Mouse (Mus musculus): ENCODE results near the gene Asb18. TPM values are rescaled to one million over a fixed set of nuclear protein-coding genes. Genes with fewer than 3 reads are reported as not detected.

Asb18 gene
- total RNA-seq, 2 experiments from 2014 or later: 0.84 to 0.98 TPM

- DNase-seq (ENCODE audit: low spot score in 2 of 2): no peak
Observed at GRCm38 (mm10) chr1:89934316-89935260, 79.9 kb downstream of the Asb18 start.

- no peak for DNase-seq (ENCODE audit: low spot score in 2 of 2)
Observed at GRCm38 (mm10) chr1:89933786-89934185, 80.7 kb downstream of the Asb18 start.

DNA sequence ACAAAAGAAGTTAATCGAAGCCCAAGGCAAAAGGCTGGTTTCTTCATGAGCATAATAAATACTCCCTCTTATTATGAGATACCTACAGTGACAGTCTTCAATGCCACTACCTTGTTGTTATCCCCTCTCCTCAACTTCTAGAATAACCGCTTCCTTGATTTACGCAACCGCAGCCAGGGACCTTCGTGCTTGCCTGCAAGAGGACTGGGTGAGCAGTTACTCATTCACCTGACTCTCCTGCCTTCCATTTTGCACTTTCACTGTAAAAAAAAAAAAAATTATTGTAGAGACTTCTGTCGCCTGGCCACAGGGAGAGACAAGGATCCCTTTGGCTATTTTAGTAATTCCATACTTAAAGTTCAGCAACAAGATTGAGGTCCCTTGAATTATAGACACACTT is 81.4 kb downstream of the Asb18 start:
- DNase-seq (ENCODE audit: low spot score in 2 of 2): no peak

- no peak for DNase-seq (ENCODE audit: low spot score in 2 of 2)
Observed at GRCm38 (mm10) chr1:89932616-89933015, 81.8 kb downstream of the Asb18 start.

DNA sequence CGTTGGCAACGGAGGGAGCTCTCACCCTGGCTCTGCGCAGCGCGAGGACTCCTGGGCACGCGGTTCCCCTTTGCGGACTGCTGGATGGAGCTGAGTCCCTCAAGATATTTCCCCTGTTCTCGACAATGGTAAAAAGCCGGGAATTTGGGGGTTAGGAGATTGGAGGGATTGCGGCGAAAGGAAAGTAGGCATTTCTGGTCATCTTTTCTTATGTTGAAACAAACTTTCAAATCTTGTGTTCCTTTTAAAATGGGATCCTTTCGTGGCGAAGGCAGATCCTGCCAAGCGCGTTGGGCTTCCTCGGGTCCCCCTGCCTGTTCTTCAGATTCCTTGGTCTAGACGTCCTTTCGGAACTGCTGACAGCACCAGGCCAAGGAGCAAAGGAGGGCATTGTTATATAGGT is 82.4 kb downstream of the Asb18 start:
- no peak for DNase-seq (ENCODE audit: low spot score in 2 of 2)

DNA sequence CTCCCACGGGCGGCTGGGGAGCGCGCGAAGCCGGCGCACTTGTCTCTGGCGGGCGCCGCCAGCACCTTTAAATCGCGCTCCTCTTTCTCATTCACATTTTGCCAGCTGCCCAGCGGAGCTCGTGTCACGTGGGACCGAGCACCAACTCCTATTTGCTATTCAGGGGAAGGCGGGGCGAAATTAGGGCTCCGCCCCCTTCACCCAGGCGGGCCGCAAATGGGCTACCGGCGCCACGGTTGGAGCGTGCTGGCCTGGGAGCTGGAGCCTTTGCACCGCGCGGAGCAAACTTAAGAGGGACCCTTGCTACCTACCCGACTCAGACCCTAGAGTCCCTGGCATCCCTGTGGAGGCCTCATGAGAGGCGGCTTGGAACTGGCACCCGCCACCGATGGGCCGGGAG is 83.3 kb downstream of the Asb18 start, which contains the start of gene Gbx2:
Gbx2 (minus strand) TSS at position 60 of the 400 bp plus-strand sequence.
- DNase-seq (ENCODE audit: low spot score in 2 of 2): no peak

- DNase-seq (ENCODE audit: low spot score in 2 of 2): no peak
Observed at GRCm38 (mm10) chr1:89930551-89930950, 83.9 kb downstream of the Asb18 start.

- no peak for DNase-seq (ENCODE audit: low spot score in 2 of 2)
Observed at GRCm38 (mm10) chr1:89929721-89930505, 84.6 kb downstream of the Asb18 start.

DNA sequence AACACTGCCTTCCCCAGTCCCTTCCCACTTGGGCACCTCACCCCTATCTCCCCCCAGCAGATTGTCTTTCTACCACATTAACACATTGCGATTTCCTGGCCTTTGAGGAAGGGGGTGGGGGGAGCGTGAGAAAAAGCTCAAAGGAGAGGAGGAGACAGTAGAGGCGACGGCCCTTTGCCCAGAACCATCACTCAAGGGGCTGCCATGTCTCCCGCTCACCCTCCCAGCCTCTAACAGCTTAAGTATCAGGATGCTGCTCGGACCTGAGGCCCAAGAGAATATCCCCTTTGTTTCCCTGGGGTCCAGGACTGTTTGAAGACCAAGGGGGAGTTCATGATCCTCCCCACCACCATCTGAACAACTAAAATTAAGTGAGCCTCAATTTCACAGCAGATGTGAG is 85.3 kb downstream of the Asb18 start:
- DNase-seq (ENCODE audit: low spot score in 2 of 2): no peak

- no peak for DNase-seq (ENCODE audit: low spot score in 2 of 2)
Observed at GRCm38 (mm10) chr1:89928676-89929075, 85.8 kb downstream of the Asb18 start.

GRCm38 (mm10) chr1:89927061-89927661 is 87.3 kb downstream of the Asb18 start:
- DNase-seq (ENCODE audit: low spot score in 2 of 2): no peak

GRCm38 (mm10) chr1:89926583-89927060 is 87.8 kb downstream of the Asb18 start:
- no peak for DNase-seq (ENCODE audit: low spot score in 2 of 2)

- DNase-seq (ENCODE audit: low spot score in 2 of 2): no peak
Observed at GRCm38 (mm10) chr1:89925501-89926190, 88.8 kb downstream of the Asb18 start.

DNA sequence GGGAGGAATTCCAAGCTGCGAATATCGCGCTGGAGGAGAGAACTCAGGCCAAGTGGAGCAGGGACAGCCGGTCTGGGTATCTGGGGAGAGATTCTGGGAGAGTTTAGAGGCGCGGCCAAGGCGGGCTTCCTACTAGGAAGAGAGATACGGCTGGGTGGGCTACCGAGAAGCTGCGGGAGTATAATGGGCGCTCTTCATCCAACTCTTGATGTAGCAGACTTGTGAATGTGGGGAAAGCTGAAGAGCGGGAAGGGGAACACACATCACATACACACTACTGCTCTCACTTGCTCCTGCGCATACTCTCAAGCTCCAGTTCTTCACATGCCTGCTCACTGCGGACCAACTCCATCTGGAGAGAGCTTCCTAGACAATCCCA is 90.8 kb downstream of the Asb18 start:
- DNase-seq (ENCODE audit: low spot score in 2 of 2): no peak

- DNase-seq (ENCODE audit: low spot score in 2 of 2): no peak
Observed at GRCm38 (mm10) chr1:89922883-89923641, 91.4 kb downstream of the Asb18 start.

DNA sequence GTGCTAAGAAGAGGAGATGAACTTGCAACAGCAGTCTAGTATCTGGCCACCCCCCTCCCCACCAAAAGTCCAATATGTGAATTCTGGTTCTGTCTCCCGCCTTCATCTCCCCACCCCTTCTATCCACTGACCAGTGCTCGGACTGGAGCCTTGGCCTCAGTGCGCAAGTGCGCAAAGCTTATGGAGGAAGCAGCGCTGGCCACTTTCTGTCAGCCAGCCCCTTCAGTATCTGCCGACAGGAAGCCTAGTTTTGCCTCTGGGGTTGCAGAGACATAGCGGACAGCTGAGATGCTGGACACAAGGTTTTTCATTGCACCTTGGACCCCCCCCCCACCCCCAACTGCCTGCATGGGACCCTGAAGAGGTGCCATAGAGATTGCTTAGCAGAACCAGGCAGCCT is 92.2 kb downstream of the Asb18 start:
- no peak for DNase-seq (ENCODE audit: low spot score in 2 of 2)

DNA sequence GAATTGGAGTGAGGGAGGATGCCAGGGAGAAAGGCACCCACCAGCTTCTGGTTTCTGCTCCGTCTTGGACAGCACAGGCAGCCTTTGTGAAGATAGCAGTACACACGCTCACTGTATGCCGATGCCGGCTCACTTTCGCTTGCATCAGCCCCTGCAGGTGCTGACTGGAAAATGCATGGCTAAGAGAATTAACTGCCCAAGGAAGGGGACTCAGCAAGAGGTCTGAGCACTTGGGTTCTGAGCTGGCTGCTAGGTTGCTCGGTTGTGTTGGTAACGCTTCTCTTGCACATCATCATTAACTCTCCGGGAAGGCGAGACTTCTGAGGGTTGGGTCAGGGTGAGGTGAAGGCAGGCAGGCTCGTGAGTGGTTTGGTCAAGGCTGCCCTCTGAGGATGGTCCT is 92.7 kb downstream of the Asb18 start:
- DNase-seq (ENCODE audit: low spot score in 2 of 2): no peak

- DNase-seq (ENCODE audit: low spot score in 2 of 2): no peak
Observed at GRCm38 (mm10) chr1:89919206-89919605, 95.3 kb downstream of the Asb18 start.

DNA sequence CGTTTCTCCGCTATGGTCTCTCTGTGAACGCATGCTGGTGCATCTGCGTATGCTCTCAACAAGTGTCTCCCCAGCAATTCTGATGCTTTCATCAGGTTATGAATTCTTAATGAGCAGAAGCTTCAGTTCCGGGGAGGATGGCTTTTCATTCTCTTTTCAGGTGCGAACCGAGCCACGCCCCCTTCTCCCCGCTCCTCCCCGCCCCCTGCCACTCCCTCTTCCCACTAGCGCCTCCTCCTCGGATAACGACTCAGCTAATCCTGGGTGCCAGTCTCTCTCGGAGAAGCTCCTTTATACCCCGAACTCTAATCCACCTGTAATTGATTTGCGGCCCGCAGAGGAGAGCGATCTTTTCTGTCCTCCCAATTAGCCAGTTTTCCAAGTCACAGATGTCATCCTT is 96.4 kb downstream of the Asb18 start:
- no peak for DNase-seq (ENCODE audit: low spot score in 2 of 2)

DNA sequence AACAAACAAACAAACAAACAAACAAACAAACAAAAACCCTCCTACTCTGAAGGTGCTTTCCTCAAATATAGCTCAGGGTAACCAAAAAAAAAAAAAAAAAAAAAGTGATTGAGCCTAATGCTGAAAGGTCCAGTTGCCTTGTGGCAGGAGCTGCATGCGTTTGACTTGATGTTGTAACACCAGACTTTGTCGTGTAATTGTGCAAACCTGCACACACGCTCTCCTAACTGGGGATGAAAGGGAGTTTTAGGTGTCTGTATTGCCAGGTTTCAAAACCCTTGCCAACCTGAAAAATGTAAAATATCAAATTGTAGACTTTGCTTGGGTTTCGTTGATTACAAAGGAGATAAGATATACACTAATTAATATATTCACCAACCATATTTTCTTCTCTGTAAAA is 100.9 kb downstream of the Asb18 start:
- DNase-seq (ENCODE audit: low spot score in 2 of 2): no peak
